Mouse (Mus musculus) cerebellum, adult 2 months (tissue): ENCODE results near the gene Fbl.

Experiments
- CTCF ChIP-seq: fragments of 200-500 bp; IDR thresholded peaks from 2 replicates; pipeline ENCODE4 v1.5.1; 2011; ENCODE audit warnings: low read depth, mild to moderate bottlenecking, control low read depth, low read length, moderate library complexity, borderline replicate concordance; ENCODE audit not compliant: insufficient read depth
- POLR2A ChIP-seq: fragments of 200-500 bp; IDR thresholded peaks from 2 replicates; pipeline ENCODE4 v1.6.1; 2011; ENCODE audit warnings: low read length, control low read depth, borderline replicate concordance; ENCODE audit not compliant: insufficient read depth

DNA sequence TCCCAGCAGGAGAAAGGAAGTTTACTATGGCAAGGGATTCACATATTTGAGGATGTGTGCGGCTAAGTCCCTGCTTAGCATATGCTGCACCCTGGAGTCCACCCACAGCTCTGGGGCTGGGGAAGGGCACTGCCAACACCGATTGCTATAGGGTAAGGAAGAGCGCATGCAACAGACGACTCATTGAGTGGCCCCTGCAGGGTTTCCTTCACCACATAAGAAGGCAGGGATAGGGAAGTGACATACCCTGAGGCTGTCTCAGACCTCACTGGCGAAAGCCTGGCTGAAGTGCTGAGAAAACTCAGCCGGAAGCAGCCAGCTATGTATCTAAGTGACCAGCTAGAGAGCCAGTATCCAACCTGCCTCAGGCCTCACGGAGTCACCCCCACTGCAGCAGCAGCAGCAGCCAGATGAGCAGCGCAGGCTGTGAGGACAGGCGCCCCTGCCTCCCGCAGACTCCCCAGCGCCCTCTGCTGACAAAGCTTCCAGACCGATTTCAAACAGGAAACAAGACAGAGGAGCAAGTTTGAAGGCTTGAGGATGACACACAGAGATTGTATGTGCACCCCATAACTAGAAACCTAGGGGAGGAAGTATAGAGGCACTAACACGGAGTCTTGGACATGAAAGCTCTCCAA, 17.8 kb upstream of the Fbl start:
- TF ChIP-seq POLR2A, result no peak
- 0 out of 2 replicates have a peak, but pooled peaks have one; percentile 20 for TF ChIP-seq CTCF
